Mouse (Mus musculus): ENCODE data around the gene C1galt1.

Gene C1galt1

GRCm38 (mm10) chr6:7861033-7861432 is 16.4 kb downstream of the C1galt1 start:
- no peak for DNase-seq

- DNase-seq, result no peak
Measured at GRCm38 (mm10) chr6:7863354-7863753, 18.7 kb downstream of the C1galt1 start.

- DNase-seq, result peak; percentile 43 to 52
Measured at GRCm38 (mm10) chr6:7876836-7877235, 32.2 kb downstream of the C1galt1 start.

GRCm38 (mm10) chr6:7881595-7882128 is 37.0 kb downstream of the C1galt1 start:
- no peak for DNase-seq

- peak; percentile 5 to 8 for DNase-seq
Measured at GRCm38 (mm10) chr6:7882520-7882919, 37.9 kb downstream of the C1galt1 start.

- DNase-seq, result no peak
Measured at GRCm38 (mm10) chr6:7885994-7886684, 41.5 kb downstream of the C1galt1 start.

- DNase-seq, result no peak
Measured at GRCm38 (mm10) chr6:7886685-7887004, 42.0 kb downstream of the C1galt1 start.

- DNase-seq, result no peak
Measured at GRCm38 (mm10) chr6:7896339-7896738, 51.7 kb downstream of the C1galt1 start.

- DNase-seq, result no peak
Measured at GRCm38 (mm10) chr6:7912015-7912414, 67.4 kb downstream of the C1galt1 start.
